ENCODE assay signal across 9 mouse cellular contexts in genomic region chr4:53516011-53516532, GRCm38 (mm10).
DNase-seq lines count a peak whose midpoint lies in the region; ATAC-seq lines count a peak whose summit lies in the region.
"Had no signal": no experiment of that assay in that cellular context is flagged by ENCODE, and none has a peak within 500 bp of the region (broad histone marks: within the 10 kb centered on the region; RNA-seq: fewer than 3 reads in every experiment).

No protein-coding gene starts in this region.

- H3K4me2 ChIP-seq in hindbrain, embryonic 16.5 days (ENCODE audit: low read length), result no peak overlapping the region
- no peak overlapping the region for H3K4me2 ChIP-seq in hindbrain, embryonic 14.5 days (replicated peaks)
- no peak overlapping the region for H3K4me2 ChIP-seq in forebrain, embryonic 16.5 days (ENCODE audit: low read length)
- no peak overlapping the region for H3K4me2 ChIP-seq in midbrain, embryonic 16.5 days (ENCODE audit: low read length)

- WGBS in hindbrain, embryonic 16.5 days, result 55% methylated on average over 6 of the region's 6 CpGs
- WGBS in hindbrain, embryonic 14.5 days, result 79% methylated on average over 6 of the region's 6 CpGs
- 54% methylated on average over 6 of the region's 6 CpGs for WGBS in forebrain, embryonic 16.5 days
- 67% methylated on average over 6 of the region's 6 CpGs for WGBS in midbrain, embryonic 16.5 days

- H3K4me3 ChIP-seq in hindbrain, embryonic 16.5 days (ENCODE audit: low read length), result no peak overlapping the region
- H3K4me3 ChIP-seq in hindbrain, embryonic 14.5 days (replicated peaks; ENCODE audit: low read length), result no peak overlapping the region
- no peak overlapping the region for H3K4me3 ChIP-seq in forebrain, embryonic 16.5 days (replicated peaks; ENCODE audit: low read length)
- no peak overlapping the region for H3K4me3 ChIP-seq in midbrain, embryonic 16.5 days (ENCODE audit: low read depth, low read length)

- H3K27me3 ChIP-seq in hindbrain, embryonic 16.5 days (replicated peaks; ENCODE audit: control insufficient read depth, insufficient read depth, low read length), result no peaks in the 10 kb centered on the region
- no peaks in the 10 kb centered on the region for H3K27me3 ChIP-seq in hindbrain, embryonic 14.5 days (ENCODE audit: control insufficient read depth, insufficient read depth, low read length)
- H3K27me3 ChIP-seq in forebrain, embryonic 16.5 days (replicated peaks; ENCODE audit: control insufficient read depth, insufficient read depth, low read length), result no peaks in the 10 kb centered on the region
- H3K27me3 ChIP-seq in midbrain, embryonic 16.5 days (ENCODE audit: control insufficient read depth, insufficient read depth, low read depth, low read length), result no peaks in the 10 kb centered on the region

- no peak for DNase-seq in hindbrain, embryonic 14.5 days (ENCODE audit: low spot score)
- DNase-seq in brain, adult 2 months (ENCODE audit: low read depth, low spot score), result peak; percentile 99
- no peak for DNase-seq in T-cell, adult 2 months (ENCODE audit: low spot score)
- DNase-seq in lung, postnatal 36 days, result no peak
- no peak for DNase-seq in heart, adult 8-10 months (ENCODE audit: low spot score)

- no peaks in the 10 kb centered on the region for H3K9me3 ChIP-seq in hindbrain, embryonic 16.5 days (ENCODE audit: control insufficient read depth, low read length)
- no peaks in the 10 kb centered on the region for H3K9me3 ChIP-seq in hindbrain, embryonic 14.5 days (ENCODE audit: control insufficient read depth, low read length)
- H3K9me3 ChIP-seq in forebrain, embryonic 16.5 days (ENCODE audit: control insufficient read depth, low read length), result no peaks in the 10 kb centered on the region
- no peaks in the 10 kb centered on the region for H3K9me3 ChIP-seq in midbrain, embryonic 16.5 days (replicated peaks; ENCODE audit: control insufficient read depth, low read length, poor library complexity, severe bottlenecking)

- no peaks in the 10 kb centered on the region for H3K36me3 ChIP-seq in hindbrain, embryonic 16.5 days (ENCODE audit: control insufficient read depth, insufficient read depth, low read length)
- no peaks in the 10 kb centered on the region for H3K36me3 ChIP-seq in hindbrain, embryonic 14.5 days (replicated peaks; ENCODE audit: control insufficient read depth, insufficient read depth)
- no peaks in the 10 kb centered on the region for H3K36me3 ChIP-seq in forebrain, embryonic 16.5 days (ENCODE audit: control insufficient read depth, insufficient read depth)
- H3K36me3 ChIP-seq in midbrain, embryonic 16.5 days (ENCODE audit: control insufficient read depth, insufficient read depth, low read length), result peaks cover 2% of the 10 kb centered on the region; the same call in 1 of the 2 replicates

- ATAC-seq in hindbrain, embryonic 16.5 days, result peak; percentile 62
- ATAC-seq in hindbrain, embryonic 14.5 days (ENCODE audit: low FRiP score), result no peak
- peak; percentile 53 for ATAC-seq in forebrain, embryonic 16.5 days
- no peak for ATAC-seq in midbrain, embryonic 16.5 days

- no peak overlapping the region for H3K9ac ChIP-seq in hindbrain, embryonic 16.5 days (ENCODE audit: low read depth, low read length)
- no peak overlapping the region for H3K9ac ChIP-seq in hindbrain, embryonic 14.5 days
- no peak overlapping the region for H3K9ac ChIP-seq in forebrain, embryonic 16.5 days (replicated peaks; ENCODE audit: low read depth, low read length)
- H3K9ac ChIP-seq in midbrain, embryonic 16.5 days (ENCODE audit: low read depth, low read length), result no peak overlapping the region

- H3K27ac ChIP-seq in hindbrain, embryonic 16.5 days (ENCODE audit: low read depth, low read length), result peak overlapping the region; percentile 42; the same call in 1 of the 2 replicates
- H3K27ac ChIP-seq in hindbrain, embryonic 14.5 days, result no peak overlapping the region
- H3K27ac ChIP-seq in forebrain, embryonic 16.5 days (ENCODE audit: low read length), result peak overlapping the region; percentile 21; the same call in 1 of the 2 replicates
- peak overlapping the region; percentile 20; the same call in 1 of the 2 replicates for H3K27ac ChIP-seq in midbrain, embryonic 16.5 days (ENCODE audit: low read length)
- H3K27ac ChIP-seq: kidney, postnatal 0 days had no signal

- peaks cover 27% of the 10 kb centered on the region for H3K4me1 ChIP-seq in hindbrain, embryonic 16.5 days (ENCODE audit: control insufficient read depth, insufficient read depth, low read depth, low read length)
- peaks cover 28% of the 10 kb centered on the region for H3K4me1 ChIP-seq in hindbrain, embryonic 14.5 days (replicated peaks; ENCODE audit: control insufficient read depth, insufficient read depth, low read length)
- H3K4me1 ChIP-seq in forebrain, embryonic 16.5 days (replicated peaks; ENCODE audit: control insufficient read depth, insufficient read depth, low read length), result peaks cover 36% of the 10 kb centered on the region
- H3K4me1 ChIP-seq in midbrain, embryonic 16.5 days (ENCODE audit: control insufficient read depth, insufficient read depth, low read length), result peaks cover 25% of the 10 kb centered on the region

Comparison
In these comparisons a context has a peak if more than half of its experiments do, and no peak if none do; other contexts are left out.
1. ATAC-seq: peak in hindbrain, embryonic 16.5 days (single experiment) and forebrain, embryonic 16.5 days (single experiment); none in hindbrain, embryonic 14.5 days (single experiment) and midbrain, embryonic 16.5 days (single experiment).